Mouse (Mus musculus): Measurements from ENCODE around the gene Cpeb3.

GRCm38 (mm10) chr19:37044431-37044830 is 164.0 kb downstream of the Cpeb3 start:
- TF ChIP-seq CTCF (IDR thresholded peaks at IDR 0.05; ENCODE audit: insufficient read depth, low read depth, low read length) = no peak
- TF ChIP-seq POLR2A (IDR thresholded peaks at IDR 0.05; ENCODE audit: insufficient read depth, low read depth, low read length) = no peak
